Mouse (Mus musculus) layer of hippocampus, adult 8-10 months (tissue): ENCODE measurements at regions not wholly inside any gene's neighbourhood (a gene's known extent, or its start where the extent isn't known, plus 50 kb on each side); places are given as distances from the start of the nearest gene placed in this dataset.
A peak's percentile ranks its signal among the peaks of the same experiment; 100 is the strongest.
"Not testable (repeated sequence)": the region's sequence is repeated elsewhere in the genome, so short reads cannot be mapped to it uniquely, and the experiment has no call there.

ENCODE experiments used
- DNase-seq, 2 experiments: peaks; one replicate each; pipeline ENCODE4 v3.0.0; 2022; ENCODE audit warnings: low spot score in 2 of 2

DNA sequence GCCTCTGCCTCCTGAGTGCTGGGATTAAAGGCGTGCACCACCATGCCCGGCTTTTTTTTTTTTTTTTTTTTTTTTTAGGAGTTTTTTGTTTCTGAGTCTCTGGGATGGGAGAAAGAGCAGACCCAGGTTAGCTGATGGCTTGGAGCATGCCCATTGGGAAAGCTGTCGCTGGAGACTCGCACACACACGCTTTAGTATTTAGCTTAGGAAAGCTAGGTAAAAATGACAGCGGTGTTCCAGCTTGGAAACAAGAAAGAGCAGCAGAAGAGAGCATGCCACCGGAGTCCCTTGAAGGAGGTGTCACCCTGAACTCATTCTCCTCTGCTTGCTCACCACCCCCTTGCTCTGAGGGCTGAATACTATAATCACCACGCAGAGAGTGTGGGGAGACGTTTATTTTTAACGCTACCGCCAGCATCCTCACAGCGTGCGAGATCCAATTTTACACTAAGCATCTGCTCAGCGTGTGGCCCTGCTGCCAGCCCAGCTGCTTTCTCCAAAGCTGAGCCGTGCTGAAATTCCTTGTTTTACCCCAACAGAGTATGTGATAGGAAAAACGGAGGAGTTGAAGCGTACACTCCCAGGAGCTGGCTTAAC, 95.9 kb upstream of the Map3k1 start:
- DNase-seq = peak; percentile 80 to 89

DNA sequence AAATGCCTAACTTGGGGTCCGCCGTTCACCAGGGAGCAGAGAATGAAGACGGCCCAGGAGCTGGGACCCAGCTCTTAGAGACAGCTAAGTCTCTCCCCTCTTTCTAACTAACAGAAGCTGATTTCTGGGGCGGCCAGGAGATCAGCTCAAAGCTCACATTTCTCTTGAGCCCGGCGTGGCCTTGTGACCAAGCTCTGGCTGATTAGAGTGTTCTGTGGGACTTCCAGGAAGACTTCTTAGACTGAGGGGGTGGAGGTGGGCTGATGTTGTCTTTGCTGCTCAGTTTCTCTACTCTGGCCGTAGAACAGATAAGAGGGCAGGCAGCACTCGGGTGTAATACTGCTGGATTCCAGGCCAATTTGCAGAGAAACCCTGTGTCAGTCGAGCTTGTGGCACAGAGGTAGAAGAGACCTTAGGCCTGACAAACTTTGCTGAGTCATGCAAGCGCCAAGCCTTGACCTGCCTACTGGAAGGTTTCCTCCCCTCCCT, 96.5 kb upstream of the Map3k1 start:
- DNase-seq = no peak

DNA sequence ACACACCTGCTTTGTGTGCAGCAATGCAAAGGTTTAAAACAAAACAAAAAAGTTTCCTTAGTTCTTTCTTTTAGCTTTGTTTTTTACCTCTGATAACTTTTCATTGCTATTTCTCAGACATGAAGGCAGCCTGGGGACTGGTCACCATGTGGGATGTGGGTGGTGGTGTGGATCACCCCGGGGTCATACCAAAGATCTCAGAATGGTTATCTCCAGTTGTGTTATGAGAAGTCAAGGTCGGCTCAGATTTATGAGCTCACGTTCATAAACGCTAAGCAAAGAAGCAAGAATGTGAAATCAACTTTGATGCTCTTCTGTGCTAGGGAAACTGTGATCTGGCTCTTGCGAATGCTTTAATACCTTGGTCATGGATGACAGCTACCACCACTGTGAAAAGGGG, 102.3 kb upstream of the Map3k1 start:
- no peak for DNase-seq

DNA sequence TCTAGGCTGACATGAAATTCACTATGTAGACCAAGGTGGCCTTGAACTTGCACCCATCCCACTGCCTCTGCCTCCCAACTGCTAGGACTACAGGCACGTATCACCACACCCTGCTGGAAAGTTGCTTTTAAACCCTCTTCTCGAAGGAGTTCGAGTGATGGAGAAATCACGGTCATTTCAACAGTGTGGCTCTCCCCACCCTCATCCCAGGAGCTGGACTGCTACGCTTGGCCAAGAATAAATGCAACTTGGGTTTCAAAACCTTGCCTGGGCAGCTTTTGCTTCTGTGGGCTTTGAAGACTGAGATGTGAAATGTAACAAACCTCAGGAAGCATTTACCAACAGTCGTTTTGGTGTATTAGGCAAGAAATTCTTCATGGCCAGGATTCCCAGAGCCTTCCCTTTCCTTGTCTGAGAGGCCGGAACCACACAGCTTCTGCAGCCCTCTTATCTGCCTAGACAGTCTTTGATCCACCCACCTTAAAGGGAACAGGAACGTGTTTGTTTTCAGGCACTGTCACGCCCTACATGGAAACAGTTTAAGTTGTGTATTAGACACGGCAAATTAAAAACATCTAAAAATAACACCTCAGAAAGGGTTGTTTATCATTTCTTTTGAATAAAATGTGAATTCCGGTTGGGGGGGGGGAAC, 103.0 kb upstream of the Map3k1 start:
- no peak for DNase-seq

DNA sequence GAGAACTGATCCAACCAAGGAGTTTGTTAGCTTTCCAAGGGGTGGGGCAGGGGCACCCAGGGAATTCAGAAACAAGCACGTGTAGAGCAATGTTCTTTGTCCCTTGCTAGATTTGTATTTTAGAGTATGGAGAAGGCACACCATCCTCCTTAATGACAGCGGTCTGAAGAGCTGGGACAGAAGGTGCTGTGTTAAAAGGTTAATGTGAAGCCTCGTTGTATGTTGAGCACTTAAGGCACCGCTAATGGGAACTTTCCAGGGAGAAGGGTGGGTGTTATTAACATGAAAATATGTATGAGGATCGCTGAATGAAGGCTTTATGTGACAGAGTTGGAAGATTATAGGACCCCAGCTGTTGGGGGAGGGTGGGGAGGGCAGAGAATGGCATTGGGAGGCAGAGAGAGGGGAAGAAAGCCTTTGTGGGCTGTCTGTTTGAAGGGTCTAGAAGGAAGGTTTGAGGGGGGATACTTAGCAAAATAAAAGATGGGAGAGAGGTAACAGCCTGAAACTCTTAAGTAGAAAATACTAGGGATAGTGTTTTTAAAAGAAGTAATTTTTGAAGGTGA, 105.6 kb upstream of the Map3k1 start:
- no peak for DNase-seq

DNA sequence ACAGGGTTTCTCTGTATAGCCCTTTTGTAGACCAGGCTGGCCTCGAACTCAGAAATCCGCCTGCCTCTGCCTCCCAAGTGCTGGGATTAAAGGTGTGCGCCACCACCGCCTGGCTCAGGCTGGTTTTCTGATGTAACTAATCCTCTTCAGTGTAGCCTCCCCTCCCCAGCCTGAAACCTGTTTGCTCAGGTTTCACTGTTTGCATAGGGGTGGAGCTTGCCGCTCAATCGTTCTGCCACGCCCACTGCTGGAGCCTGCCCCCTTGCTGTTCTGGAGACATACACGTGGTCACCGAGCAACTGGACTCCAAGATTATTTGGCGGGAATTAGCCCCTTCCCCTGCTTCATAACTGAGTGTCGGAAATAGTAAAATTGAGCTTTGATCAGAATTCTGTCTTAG, 110.6 kb upstream of the Map3k1 start:
- DNase-seq = not testable (repeated sequence)

DNA sequence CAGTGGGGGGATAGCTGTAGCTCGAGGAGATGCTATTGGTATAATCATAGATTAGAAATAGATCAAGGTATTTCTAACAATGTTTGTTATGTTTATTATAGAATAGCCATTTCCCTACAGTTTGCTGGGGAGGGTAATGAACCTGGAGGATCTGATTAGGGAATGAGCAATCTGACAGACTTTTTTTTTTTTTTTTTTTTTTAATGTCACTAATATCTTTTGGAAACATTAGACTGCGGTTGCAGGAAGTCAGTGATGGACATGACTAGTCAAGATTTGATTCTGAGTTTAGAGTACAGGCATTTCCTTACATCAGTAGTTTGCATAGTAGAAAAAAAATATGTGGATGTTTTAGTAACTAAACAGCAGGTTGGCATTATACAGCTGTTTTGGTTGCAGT, 111.7 kb upstream of the Map3k1 start:
- DNase-seq = no peak

DNA sequence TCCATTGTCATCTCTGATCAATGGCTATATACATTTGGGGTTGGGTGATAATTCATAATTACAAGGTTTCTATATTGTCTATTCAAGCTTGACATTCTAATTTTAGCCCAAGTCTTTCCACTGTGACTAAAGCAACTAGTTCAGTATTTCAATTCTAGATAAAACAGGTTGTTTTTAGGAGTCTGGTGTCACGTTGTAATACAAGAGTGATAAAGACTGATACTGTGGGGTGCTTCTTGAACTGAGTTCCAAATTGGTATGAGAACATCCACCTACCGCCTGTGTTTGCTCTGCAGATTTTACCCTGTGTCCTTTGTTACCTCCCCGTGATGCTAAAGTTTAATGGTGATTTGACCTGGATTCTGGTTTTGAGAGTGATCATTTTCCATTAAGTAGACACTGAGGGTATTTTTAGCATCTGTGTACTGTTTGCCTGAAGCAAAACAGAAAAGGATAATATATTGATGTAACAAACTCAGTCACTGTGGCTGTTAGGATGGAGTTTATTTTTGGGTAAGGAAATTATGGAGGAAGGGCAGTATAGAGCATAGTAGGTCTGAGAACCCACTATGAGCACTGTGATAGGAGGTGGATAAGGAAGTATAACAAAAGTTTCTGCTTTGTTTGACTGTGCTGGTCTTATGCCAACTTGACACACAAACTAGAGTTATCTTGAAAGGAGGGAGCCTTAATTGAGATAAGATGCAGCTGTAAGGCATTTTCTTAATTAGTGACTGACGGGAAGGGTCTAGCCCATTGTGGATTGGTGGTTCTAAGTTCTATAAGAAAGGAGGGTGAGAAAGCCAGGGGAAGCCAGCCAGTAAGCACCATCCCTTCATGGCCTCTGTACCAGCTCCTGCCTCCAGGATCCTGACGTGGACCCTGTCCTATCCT, 112.6 kb upstream of the Map3k1 start:
- no peak for DNase-seq

DNA sequence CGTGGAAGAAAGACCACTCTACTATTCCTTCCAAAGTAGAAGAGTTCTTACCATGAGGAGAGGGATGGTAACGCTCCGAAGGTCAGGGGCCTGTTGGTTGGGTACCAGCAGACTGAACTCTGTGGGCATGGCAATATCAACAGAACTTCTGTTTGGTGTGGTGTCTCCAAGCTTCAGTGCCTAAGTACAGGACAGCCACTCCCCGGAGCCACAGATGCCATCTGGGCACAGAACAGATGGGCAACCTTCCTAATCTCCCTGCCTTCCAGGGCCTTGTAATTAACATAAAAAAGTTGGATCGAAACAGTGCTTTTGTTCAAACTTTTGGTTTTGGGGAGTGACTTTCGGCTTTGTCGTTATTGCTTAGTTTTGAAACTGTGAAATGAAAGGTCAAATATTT, 116.6 kb upstream of the Map3k1 start:
- no peak for DNase-seq

DNA sequence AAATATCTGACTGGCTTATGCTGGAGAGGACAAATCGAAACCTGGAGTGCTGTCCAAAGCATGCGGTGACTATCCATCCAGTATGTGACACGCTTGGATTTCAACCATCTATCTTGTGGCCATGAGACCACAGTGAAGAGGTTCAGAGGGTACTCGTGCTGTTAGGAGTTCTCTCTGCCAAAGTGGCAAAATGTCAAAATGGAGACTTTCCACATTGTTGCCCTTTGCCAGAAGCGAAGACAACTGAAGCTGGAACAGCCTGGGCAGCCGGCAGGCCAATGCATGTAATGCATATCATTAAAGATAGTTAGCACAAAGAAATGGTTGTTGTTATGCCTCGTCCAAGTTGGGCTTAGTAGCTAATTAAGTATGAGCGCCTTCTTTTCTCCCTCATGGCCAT, 118.0 kb upstream of the Map3k1 start:
- DNase-seq = no peak

DNA sequence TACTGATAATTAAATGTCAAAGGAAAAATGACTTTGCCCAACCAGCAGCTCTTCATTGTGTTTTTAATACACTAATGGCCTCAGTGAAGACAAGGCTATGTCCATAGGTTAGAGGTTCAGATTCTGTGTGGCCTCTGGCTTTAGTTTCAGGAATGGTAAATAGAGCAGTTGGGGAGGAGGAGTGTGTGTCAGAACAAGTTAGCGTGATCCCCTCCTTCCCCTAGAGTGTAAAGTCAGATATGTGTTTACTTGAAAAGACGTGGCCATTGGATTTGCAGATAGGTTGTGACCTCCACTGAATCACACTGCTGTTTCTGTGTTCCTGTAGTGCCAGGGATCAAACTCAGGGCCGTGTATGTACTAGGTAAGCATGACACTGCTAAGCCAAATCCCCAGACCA, 118.7 kb upstream of the Map3k1 start:
- DNase-seq = no peak

DNA sequence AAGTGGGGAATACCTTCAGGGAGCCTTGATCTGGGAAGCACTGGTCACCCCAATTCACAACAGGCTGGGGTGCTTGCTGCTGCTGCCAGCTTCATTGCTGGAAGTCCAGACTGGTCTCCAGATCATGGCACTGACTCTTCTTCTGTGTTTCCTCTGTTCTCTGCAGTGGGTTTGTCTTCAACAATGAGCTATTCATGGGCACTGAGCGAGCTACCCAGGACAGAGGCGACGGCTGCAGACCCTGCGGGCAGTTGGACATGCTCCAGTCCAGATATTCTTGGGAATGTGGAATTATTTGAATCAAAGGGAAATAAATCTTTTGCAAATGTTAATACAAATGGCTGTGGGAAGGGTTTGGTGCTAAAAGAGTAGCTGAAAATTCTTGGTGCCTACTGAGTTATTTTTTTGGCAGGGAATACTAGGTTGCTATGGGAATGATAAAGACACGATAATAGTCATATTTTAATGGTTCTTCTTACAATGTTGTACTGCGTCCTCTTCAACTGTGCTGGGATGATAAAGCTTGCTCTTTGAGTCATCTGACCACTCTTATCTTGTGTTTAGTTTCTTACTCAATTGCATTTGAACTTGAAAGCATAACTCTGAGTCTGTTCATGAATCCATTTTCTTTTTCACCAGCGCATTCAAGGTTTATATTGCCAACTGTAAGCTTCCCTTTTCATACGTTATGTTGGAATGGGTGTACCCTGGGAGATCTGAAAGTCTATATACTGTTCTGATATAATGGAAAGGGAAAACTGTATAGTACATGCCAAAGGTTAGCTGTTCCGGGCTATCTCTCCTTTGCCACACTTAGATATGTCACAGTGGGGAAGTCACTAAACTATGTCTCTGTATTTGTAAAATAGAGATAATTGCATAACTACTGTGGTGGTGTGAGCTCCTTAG, 120.1 kb upstream of the Map3k1 start:
- no peak for DNase-seq

DNA sequence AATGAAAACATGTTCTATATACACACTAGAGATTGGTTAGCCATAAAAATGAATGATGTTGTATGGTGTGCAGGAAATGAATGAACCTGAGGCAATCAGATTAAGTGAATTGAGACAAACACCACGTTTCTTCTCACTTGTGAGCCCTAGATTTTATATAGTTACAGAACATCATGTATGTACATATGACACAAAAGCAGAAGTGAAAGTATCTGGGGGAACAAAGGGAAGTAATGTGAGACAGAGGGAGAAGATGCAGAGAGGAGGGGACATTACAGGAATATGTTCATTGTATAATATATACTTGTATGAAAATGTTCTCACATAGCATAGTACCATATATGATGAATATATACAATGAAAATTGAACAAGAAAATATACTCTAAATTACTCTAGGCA, 121.1 kb upstream of the Map3k1 start:
- no peak for DNase-seq

DNA sequence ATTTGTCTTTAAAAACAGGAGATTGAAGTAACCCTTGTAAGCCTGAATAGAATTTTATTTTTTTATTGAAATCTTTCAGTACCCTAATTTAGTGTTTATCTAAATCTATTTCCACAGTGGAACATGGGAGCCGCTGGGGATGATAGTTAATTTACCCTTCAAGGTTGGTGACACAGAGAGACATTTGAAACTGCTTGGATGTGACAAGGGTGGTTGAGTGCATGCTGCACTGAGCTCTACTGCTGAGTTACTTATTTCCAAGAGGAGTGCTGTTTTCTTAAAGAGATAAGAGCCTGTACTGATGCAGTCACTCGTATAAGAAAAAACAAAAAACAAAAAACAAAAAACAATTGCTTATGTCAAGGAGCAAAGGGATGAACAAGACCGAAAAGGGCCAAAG, 123.7 kb upstream of the Map3k1 start:
- DNase-seq = no peak

DNA sequence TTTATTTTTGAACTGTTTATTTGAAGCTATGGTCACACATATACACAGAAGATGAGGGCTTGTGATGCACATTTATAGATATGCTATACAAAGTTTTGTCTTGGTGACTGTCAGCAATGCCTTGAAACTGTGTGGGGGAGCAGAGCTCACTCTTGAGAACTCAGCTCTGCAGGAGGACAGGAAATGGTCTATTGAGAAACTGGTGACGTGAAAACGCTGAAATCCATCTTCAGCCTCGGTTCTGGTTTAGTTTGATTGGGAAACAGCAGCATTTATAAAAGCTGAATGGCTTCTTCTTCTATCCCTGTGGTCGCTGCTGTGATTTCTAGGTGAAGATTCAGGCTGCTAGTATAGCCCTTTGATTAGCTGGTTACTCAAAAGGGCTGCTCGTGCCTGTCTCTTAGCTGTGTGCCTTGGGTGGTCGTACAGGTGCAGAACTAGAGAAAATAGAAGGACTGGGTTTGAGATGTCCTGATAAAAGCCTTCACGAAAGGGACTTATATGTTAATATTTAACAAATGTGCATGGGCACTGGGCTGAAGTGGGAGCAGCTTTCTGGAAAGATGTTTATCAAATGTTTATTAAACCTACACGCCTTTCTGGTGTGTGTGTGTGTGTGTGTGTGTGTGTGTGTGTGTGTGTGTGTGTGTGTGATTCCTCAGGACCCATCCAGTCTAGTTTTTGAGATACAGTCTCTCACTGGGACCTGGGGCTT, 124.9 kb upstream of the Map3k1 start:
- no peak for DNase-seq

DNA sequence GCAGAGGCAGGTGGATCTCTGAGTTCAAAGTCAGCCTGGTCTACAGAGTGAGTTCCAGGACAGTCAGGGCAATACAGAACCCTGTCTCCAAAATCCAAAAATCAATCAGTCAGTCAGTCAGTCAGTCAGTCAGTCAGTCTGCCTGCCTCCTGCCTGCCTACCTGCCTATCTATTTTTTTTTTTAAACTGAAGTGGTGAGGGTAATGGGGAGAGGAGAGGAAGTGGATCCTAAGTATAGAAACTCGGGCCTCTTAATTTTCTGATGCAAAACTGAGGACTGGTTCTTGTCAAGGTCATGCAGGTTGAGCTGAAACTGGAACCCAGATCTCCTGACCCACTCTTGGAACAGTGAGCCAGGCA, 126.9 kb upstream of the Map3k1 start:
- DNase-seq = no peak

DNA sequence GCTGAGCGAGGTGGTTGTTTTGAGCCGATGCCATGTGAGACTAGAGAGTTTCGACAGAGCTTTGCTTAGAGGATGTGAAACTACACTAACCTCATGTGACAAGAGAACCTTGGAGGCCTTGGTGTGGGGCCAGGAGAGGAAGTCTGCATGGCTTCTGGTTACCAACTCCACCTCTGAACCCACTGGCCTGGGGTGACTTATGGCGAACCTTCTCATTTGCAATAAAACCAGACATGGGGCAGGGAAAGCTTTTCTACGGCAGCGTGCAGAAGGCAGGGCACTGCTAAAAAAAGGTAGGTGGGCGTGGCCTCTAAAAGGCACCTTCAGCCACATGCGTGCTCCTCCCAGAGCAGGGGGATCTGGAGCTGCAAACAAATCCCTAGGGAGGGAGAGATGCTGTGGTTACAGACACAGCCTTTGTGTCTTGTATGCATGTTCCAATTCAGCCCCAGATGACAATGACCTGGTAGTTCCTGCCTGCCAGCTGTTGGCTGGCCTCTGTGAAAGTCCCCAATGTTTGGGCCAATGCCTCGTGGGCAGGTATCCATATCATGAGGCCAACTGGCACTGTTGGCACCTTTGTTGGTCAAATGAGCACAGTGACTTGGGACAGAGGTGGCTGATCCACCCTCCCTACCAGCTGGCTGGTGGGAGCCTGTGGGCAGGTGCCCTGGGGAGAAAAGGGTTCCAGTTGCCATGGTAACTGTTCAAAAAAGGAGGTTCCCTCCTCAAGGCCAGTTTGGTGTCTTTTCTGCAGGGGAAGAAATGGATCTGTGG, 127.5 kb upstream of the Map3k1 start:
- DNase-seq = peak in 1 of 2 experiments; percentile 7

DNA sequence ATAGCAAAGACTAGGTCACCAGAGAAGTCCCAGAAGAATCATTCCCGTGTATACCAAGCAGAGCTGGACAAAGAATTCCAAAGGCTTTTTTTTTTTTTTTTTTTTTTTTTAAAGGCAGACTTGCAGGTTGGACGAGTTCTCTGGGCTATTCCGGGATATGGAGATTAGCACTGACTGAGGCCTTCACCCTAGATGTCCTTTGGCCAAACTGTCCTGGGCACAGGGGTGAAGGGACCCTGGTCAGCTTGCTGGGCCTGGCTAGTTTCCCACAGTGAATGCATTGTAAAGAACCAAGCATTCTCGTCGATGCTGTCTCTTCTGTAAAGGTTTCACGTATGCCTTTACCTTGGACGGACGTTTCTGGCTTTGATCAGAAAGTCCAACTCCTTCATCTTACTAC, 128.2 kb upstream of the Map3k1 start:
- no peak for DNase-seq

DNA sequence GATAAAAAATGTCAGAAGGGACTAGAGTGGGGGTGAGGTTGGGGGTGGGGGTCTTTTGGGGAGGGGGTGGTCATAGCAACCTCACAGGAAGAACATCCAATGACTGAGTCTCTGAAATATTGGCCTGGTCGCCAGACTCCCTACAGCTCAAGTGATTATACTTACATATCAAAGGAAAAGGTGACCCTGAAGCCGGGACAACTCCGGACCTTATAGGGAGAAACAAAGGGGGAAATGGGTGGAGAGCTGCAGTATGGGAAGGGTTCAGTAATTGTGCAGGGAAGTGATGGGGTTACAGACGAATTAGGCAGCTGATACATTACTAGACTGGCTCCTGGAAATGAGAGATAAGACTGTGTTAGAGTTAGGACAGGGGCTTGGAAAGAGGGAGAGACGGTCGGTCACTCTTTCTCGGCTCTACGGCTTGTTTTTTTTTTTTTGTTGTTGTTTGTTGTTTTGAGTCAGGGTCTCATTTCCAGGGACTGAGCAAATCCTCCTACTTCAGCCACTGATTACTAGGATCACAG, 130.2 kb upstream of the Map3k1 start:
- DNase-seq = no peak
